Mouse (Mus musculus): ENCODE measurements around the gene Ankrd34b.

- no peak for TF ChIP-seq POLR2A (IDR thresholded peaks at IDR 0.05; ENCODE audit: low read depth, low read length)
- TF ChIP-seq CTCF (IDR thresholded peaks at IDR 0.05; ENCODE audit: extremely low read depth, insufficient read length, insufficient replicate concordance, low read depth, low read length) = no peak
These were observed 39.0 kb downstream of the Ankrd34b start for GRCm38 (mm10) chr13:92464698-92465097.

Data from small intestine, adult 2 months (tissue).